Mouse (Mus musculus): ENCODE results near the gene Nufip2. TPM values are rescaled to one million over a fixed set of nuclear protein-coding genes. Genes with fewer than 3 reads are reported as not detected.

The Nufip2 gene
- polyA plus RNA-seq, 1 experiment from 2014 or later: 4.1 TPM

DNA sequence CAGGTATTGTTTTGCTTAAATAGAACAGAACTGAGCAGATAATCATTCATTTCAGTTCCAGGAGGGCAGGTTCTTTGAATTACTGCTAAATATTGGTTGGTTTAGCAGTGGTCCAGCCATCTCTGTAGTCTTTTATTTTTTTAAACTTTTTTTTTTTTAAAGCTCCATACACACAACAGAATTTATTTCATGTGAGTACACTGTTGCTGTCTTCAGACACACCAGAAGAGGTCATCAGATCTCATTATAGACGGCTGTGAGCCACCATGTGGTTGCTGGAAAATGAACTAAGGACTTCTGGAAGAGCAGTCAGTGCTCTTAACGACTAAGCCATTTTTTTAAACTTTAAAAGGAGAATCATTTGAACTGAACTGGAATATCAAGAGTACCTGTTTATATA lies 11.3 kb downstream of the Nufip2 start:
- H3K4me1 ChIP-seq (ENCODE audit: insufficient read depth, low read depth, low read length): peaks cover 3% of the 10 kb centered on the region; the same call in 1 of the 2 replicates
- H3K27me3 ChIP-seq (replicated peaks; ENCODE audit: insufficient read depth, low read length): no peaks in the 10 kb centered on the region
- ATAC-seq (no peak), DNase-seq (ENCODE audit: low spot score) (no peak)
- H3K4me2 ChIP-seq (replicated peaks; ENCODE audit: low read depth, low read length): no peak overlapping the region
- TF ChIP-seq CTCF (IDR thresholded peaks at IDR 0.05) (no peak), EP300 (IDR thresholded peaks at IDR 0.05) (no peak)
- no peaks in the 10 kb centered on the region for H3K9me3 ChIP-seq (ENCODE audit: low read length)
- WGBS: 39% methylated on average over 2 of the region's 2 CpGs
- peaks cover 15% of the 10 kb centered on the region for H3K36me3 ChIP-seq (ENCODE audit: insufficient read depth, low read length)
- no peak overlapping the region for H3K4me3 ChIP-seq (ENCODE audit: low read depth, low read length)
- no peak overlapping the region for H3K9ac ChIP-seq (replicated peaks; ENCODE audit: low read depth)
- H3K27ac ChIP-seq (ENCODE audit: low read length): no peak overlapping the region

DNA sequence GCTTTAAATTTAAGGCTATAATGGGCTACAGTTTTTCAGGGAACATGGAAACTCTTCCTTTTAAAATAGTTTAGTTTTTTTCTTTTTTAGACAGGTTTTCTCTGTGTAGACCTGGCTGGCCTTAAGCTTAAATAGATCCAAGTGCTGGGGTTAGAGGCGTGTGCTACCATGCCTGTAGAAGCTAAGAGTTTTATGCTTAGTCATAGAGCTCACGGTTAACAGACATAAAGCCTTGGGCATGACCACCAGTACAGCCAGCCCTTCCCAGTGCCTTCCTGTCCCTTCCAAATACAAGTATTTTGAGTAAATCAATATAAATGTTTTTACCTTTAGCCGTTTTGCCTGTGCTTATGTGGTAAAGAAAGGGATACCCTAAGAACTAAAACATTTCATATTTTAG lies 20.0 kb downstream of the Nufip2 start:
- Histone ChIP-seq H3K4me2 (replicated peaks; ENCODE audit: low read depth, low read length) (no peak overlapping the region), H3K27ac (ENCODE audit: low read length) (no peak overlapping the region), H3K36me3 (ENCODE audit: insufficient read depth, low read length) (no peaks in the 10 kb centered on the region; the same call in 1 of the 2 replicates), H3K9me3 (ENCODE audit: low read length) (no peaks in the 10 kb centered on the region), H3K4me1 (ENCODE audit: insufficient read depth, low read depth, low read length) (no peaks in the 10 kb centered on the region), H3K4me3 (ENCODE audit: low read depth, low read length) (no peak overlapping the region), H3K9ac (replicated peaks; ENCODE audit: low read depth) (no peak overlapping the region), H3K27me3 (replicated peaks; ENCODE audit: insufficient read depth, low read length) (no peaks in the 10 kb centered on the region)
- TF ChIP-seq CTCF (IDR thresholded peaks at IDR 0.05) (no peak), EP300 (IDR thresholded peaks at IDR 0.05) (no peak)
- ATAC-seq: no peak
- no peak for DNase-seq (ENCODE audit: low spot score)
- 87% methylated on average over 3 of the region's 3 CpGs for WGBS

- H3K36me3 ChIP-seq (ENCODE audit: insufficient read depth, low read length): no peaks in the 10 kb centered on the region; the same call in 1 of the 2 replicates
- ATAC-seq: no peak
- 65% methylated on average over 3 of the region's 3 CpGs for WGBS
Observed at GRCm38 (mm10) chr11:77709039-77709438, 23.1 kb downstream of the Nufip2 start.

GRCm38 (mm10) chr11:77713736-77714135 lies 27.8 kb downstream of the Nufip2 start:
- TF ChIP-seq EP300 (IDR thresholded peaks at IDR 0.05): no peak
- no peak for TF ChIP-seq CTCF (IDR thresholded peaks at IDR 0.05)
- Histone ChIP-seq H3K9ac (replicated peaks; ENCODE audit: low read depth) (no peak overlapping the region), H3K27ac (ENCODE audit: low read length) (no peak overlapping the region), H3K9me3 (ENCODE audit: low read length) (no peaks in the 10 kb centered on the region), H3K4me1 (ENCODE audit: insufficient read depth, low read depth, low read length) (no peaks in the 10 kb centered on the region), H3K36me3 (ENCODE audit: insufficient read depth, low read length) (no peaks in the 10 kb centered on the region), H3K27me3 (replicated peaks; ENCODE audit: insufficient read depth, low read length) (no peaks in the 10 kb centered on the region), H3K4me3 (ENCODE audit: low read depth, low read length) (no peak overlapping the region), H3K4me2 (replicated peaks; ENCODE audit: low read depth, low read length) (no peak overlapping the region)
- WGBS: 90% methylated on average over 3 of the region's 3 CpGs
- ATAC-seq (no peak), DNase-seq (ENCODE audit: low spot score) (no peak)

More at GRCm38 (mm10) chr11:77709039-77709438, 23.1 kb downstream of the Nufip2 start:
- Histone ChIP-seq H3K4me3 (ENCODE audit: low read depth, low read length) (no peak overlapping the region), H3K27me3 (replicated peaks; ENCODE audit: insufficient read depth, low read length) (no peaks in the 10 kb centered on the region), H3K9ac (replicated peaks; ENCODE audit: low read depth) (no peak overlapping the region), H3K4me2 (replicated peaks; ENCODE audit: low read depth, low read length) (no peak overlapping the region), H3K27ac (ENCODE audit: low read length) (no peak overlapping the region), H3K9me3 (ENCODE audit: low read length) (no peaks in the 10 kb centered on the region), H3K4me1 (ENCODE audit: insufficient read depth, low read depth, low read length) (no peaks in the 10 kb centered on the region)
- TF ChIP-seq EP300 (IDR thresholded peaks at IDR 0.05) (no peak), CTCF (IDR thresholded peaks at IDR 0.05) (no peak)
- no peak for DNase-seq (ENCODE audit: low spot score)

DNA sequence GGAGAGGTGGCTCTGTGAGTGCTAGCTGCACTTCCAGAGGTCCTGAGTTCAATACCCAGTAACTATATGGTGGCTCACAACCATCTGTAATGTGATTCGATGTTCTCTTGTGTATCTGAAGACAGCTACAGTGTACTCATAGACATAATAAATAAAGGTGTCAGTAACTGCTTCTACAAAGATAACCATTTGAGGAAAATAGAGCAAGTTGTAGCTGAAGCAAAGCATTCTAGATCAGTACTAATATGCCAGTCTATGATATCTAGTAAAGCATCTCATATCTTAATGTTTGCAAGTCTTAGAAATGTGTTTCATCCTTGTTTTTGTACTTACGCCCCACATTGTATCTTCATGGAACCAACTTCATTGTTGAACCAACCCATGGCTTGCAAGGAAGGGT lies 33.1 kb downstream of the Nufip2 start:
- 89% methylated on average over 2 of the region's 2 CpGs for WGBS
- Histone ChIP-seq H3K4me1 (ENCODE audit: insufficient read depth, low read depth, low read length) (no peaks in the 10 kb centered on the region), H3K9me3 (ENCODE audit: low read length) (no peaks in the 10 kb centered on the region), H3K36me3 (ENCODE audit: insufficient read depth, low read length) (no peaks in the 10 kb centered on the region), H3K4me2 (replicated peaks; ENCODE audit: low read depth, low read length) (no peak overlapping the region), H3K27ac (ENCODE audit: low read length) (no peak overlapping the region), H3K9ac (replicated peaks; ENCODE audit: low read depth) (no peak overlapping the region), H3K27me3 (replicated peaks; ENCODE audit: insufficient read depth, low read length) (no peaks in the 10 kb centered on the region), H3K4me3 (ENCODE audit: low read depth, low read length) (no peak overlapping the region)
- TF ChIP-seq CTCF (IDR thresholded peaks at IDR 0.05) (no peak), EP300 (IDR thresholded peaks at IDR 0.05) (no peak)
- DNase-seq (ENCODE audit: low spot score) (no peak), ATAC-seq (no peak)

DNA sequence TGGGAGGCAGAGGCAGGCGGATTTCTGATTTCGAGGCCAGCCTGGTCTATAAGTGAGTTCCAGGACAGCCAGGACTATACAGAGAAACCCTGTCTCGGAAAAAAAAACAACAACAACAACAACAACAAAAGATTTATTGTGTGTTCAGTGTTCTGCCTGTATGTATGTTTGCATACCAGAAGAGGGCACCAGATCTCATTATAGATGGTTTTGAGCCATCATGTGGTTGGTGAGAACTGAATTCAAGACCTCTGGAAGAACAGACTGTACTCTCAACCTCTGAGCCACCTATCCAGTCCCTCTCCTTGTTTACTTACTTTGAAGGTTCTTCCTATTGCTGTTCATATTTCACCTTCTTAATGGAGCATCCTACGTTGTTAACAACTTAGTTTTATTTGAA lies 35.4 kb downstream of the Nufip2 start:
- Histone ChIP-seq H3K9me3 (ENCODE audit: low read length) (no peaks in the 10 kb centered on the region), H3K27ac (ENCODE audit: low read length) (no peak overlapping the region), H3K4me1 (ENCODE audit: insufficient read depth, low read depth, low read length) (no peaks in the 10 kb centered on the region), H3K4me2 (replicated peaks; ENCODE audit: low read depth, low read length) (no peak overlapping the region), H3K27me3 (replicated peaks; ENCODE audit: insufficient read depth, low read length) (no peaks in the 10 kb centered on the region), H3K36me3 (ENCODE audit: insufficient read depth, low read length) (no peaks in the 10 kb centered on the region), H3K4me3 (ENCODE audit: low read depth, low read length) (no peak overlapping the region), H3K9ac (replicated peaks; ENCODE audit: low read depth) (no peak overlapping the region)
- ATAC-seq (no peak), DNase-seq (ENCODE audit: low spot score) (no peak)
- TF ChIP-seq CTCF (IDR thresholded peaks at IDR 0.05) (peak; percentile 21; the same call in 1 of the 2 replicates), EP300 (IDR thresholded peaks at IDR 0.05) (no peak)
- 83% methylated on average over 4 of the region's 4 CpGs for whole genome bisulfite sequencing

DNA sequence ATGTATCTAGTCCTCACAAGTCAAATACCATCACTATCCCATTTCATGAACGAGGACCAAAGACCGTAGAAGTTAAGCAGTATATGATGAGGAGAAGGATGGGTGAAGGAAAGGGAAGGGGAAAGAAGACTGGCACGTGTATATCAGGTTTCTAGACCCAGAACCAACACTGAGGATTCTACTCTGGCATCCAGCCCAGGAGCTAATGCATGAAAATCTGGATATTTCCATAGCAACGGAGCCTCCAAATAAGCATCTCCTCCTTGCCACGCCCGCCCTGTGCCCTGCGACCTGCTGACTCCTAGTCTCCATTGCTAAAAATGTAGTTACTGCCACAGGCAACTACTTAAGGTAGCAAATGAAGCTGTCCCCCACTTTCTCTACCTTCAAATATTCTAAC lies 38.8 kb downstream of the Nufip2 start:
- H3K36me3 ChIP-seq (ENCODE audit: insufficient read depth, low read length): no peaks in the 10 kb centered on the region
- no peaks in the 10 kb centered on the region for H3K9me3 ChIP-seq (ENCODE audit: low read length)
- 77% methylated on average over 7 of the region's 7 CpGs for WGBS
- no peak overlapping the region for H3K4me3 ChIP-seq (ENCODE audit: low read depth, low read length)
- no peaks in the 10 kb centered on the region for H3K27me3 ChIP-seq (replicated peaks; ENCODE audit: insufficient read depth, low read length)
- TF ChIP-seq EP300 (IDR thresholded peaks at IDR 0.05) (no peak), CTCF (IDR thresholded peaks at IDR 0.05) (no peak)
- no peaks in the 10 kb centered on the region for H3K4me1 ChIP-seq (ENCODE audit: insufficient read depth, low read depth, low read length)
- H3K27ac ChIP-seq (ENCODE audit: low read length): no peak overlapping the region
- H3K9ac ChIP-seq (replicated peaks; ENCODE audit: low read depth): no peak overlapping the region
- H3K4me2 ChIP-seq (replicated peaks; ENCODE audit: low read depth, low read length): no peak overlapping the region
- DNase-seq (ENCODE audit: low spot score) (no peak), ATAC-seq (no peak)
